Comparison of ENCODE assay signal across 21 mouse cellular contexts in genomic region chr3:130052116-130052515, GRCm38 (mm10). TPM values are rescaled to one million over a fixed set of nuclear protein-coding genes. Genes with fewer than 3 reads are reported as not detected.
DNase-seq lines count a peak whose midpoint lies in the region; ATAC-seq and TF ChIP-seq lines count a peak whose summit lies in the region.
"Had no signal": no experiment of that assay in that cellular context is flagged by ENCODE, and none has a peak within 500 bp of the region (broad histone marks: within the 10 kb centered on the region; RNA-seq: fewer than 3 reads in every experiment).

No protein-coding gene starts in this region.

- H3K4me1 ChIP-seq in heart, embryonic 10.5 days = peaks cover 43% of the 10 kb centered on the region
- H3K4me1 ChIP-seq in hindbrain, embryonic 14.5 days (replicated peaks; ENCODE audit: control insufficient read depth, insufficient read depth, low read length) = 0 out of 2 replicates have a peak, but pooled peaks cover 6% of the 10 kb centered on the region
- 0 out of 2 replicates have a peak, but pooled peaks cover 4% of the 10 kb centered on the region for H3K4me1 ChIP-seq in hindbrain, postnatal 0 days (ENCODE audit: insufficient read depth, low read length)
- H3K4me1 ChIP-seq in lung, embryonic 16.5 days (replicated peaks; ENCODE audit: control insufficient read depth, insufficient read depth, low read length) = peaks cover 35% of the 10 kb centered on the region
- peaks cover 26% of the 10 kb centered on the region for H3K4me1 ChIP-seq in embryonic facial prominence, embryonic 14.5 days (ENCODE audit: control insufficient read depth, insufficient read depth, low read length)

- no peak overlapping the region for H3K4me2 ChIP-seq in hindbrain, embryonic 14.5 days (replicated peaks)
- H3K4me2 ChIP-seq in hindbrain, postnatal 0 days (ENCODE audit: low read depth, low read length) = no peak overlapping the region
- no peak overlapping the region for H3K4me2 ChIP-seq in lung, embryonic 16.5 days (ENCODE audit: low read depth, low read length)
- H3K4me2 ChIP-seq in embryonic facial prominence, embryonic 14.5 days (ENCODE audit: low read depth, low read length) = no peak overlapping the region
- H3K4me2 ChIP-seq: embryonic facial prominence, embryonic 13.5 days; midbrain, embryonic 12.5 days; neural tube, embryonic 12.5 days had no signal

- peaks cover 11% of the 10 kb centered on the region; the same call in 1 of the 2 replicates for H3K36me3 ChIP-seq in heart, embryonic 10.5 days
- peaks cover 9% of the 10 kb centered on the region; the same call in 1 of the 2 replicates for H3K36me3 ChIP-seq in hindbrain, embryonic 14.5 days (replicated peaks; ENCODE audit: control insufficient read depth, insufficient read depth)
- no peaks in the 10 kb centered on the region for H3K36me3 ChIP-seq in hindbrain, postnatal 0 days (ENCODE audit: insufficient read depth, low read length)
- no peaks in the 10 kb centered on the region for H3K36me3 ChIP-seq in lung, embryonic 16.5 days (ENCODE audit: control insufficient read depth, insufficient read depth, low read length)
- H3K36me3 ChIP-seq in embryonic facial prominence, embryonic 14.5 days (ENCODE audit: control insufficient read depth, insufficient read depth, low read length) = peaks cover 7% of the 10 kb centered on the region; the same call in 1 of the 2 replicates
- H3K36me3 ChIP-seq: neural tube, embryonic 12.5 days had no signal

- TF ChIP-seq CTCF in hindbrain, postnatal 0 days (IDR thresholded peaks at IDR 0.05; ENCODE audit: low read depth) = no peak

- 0 out of 2 replicates have a peak, but pooled peaks have one; percentile 31 for ATAC-seq in hindbrain, embryonic 14.5 days (ENCODE audit: low FRiP score)
- ATAC-seq in hindbrain, postnatal 0 days = no peak
- 0 out of 2 replicates have a peak, but pooled peaks have one; percentile 10 for ATAC-seq in lung, embryonic 16.5 days (ENCODE audit: low read depth)
- 0 out of 2 replicates have a peak, but pooled peaks have one; percentile 18 for ATAC-seq in embryonic facial prominence, embryonic 14.5 days (ENCODE audit: low read depth)
- ATAC-seq: forebrain, postnatal 0 days; liver, postnatal 0 days had no signal

- 84% methylated on average over 8 of the region's 8 CpGs for WGBS in heart, embryonic 10.5 days
- WGBS in hindbrain, embryonic 14.5 days = 84% methylated on average over 8 of the region's 8 CpGs
- 77% methylated on average over 8 of the region's 8 CpGs for WGBS in hindbrain, postnatal 0 days
- WGBS in lung, embryonic 16.5 days = 62% methylated on average over 8 of the region's 8 CpGs
- WGBS in embryonic facial prominence, embryonic 14.5 days = 77% methylated on average over 8 of the region's 8 CpGs

- DNase-seq in heart, embryonic 10.5 days (ENCODE audit: low spot score) = peak; percentile 36
- no peak for DNase-seq in heart, adult 8-10 months (ENCODE audit: low spot score)
- DNase-seq in hindbrain, embryonic 14.5 days (ENCODE audit: low spot score) = no peak
- DNase-seq in hindbrain, postnatal 0 days (ENCODE audit: low spot score) = no peak
- DNase-seq in lung, postnatal 4 days = no peak
- DNase-seq in embryonic facial prominence, embryonic 14.5 days (ENCODE audit: low spot score) = no peak
- DNase-seq: adrenal gland, adult 2 months; cerebellum, adult 9-10 months; forebrain, postnatal 0 days; gastrocnemius, postnatal 36 days; kidney, adult 9 months; liver, postnatal 0 days; right cerebral cortex, adult 18-20 months had no signal

- no peaks in the 10 kb centered on the region for H3K27me3 ChIP-seq in heart, embryonic 10.5 days (ENCODE audit: insufficient read depth, poor library complexity, severe bottlenecking)
- no peaks in the 10 kb centered on the region for H3K27me3 ChIP-seq in hindbrain, embryonic 14.5 days (ENCODE audit: control insufficient read depth, insufficient read depth, low read length)
- no peaks in the 10 kb centered on the region for H3K27me3 ChIP-seq in hindbrain, postnatal 0 days (ENCODE audit: insufficient read depth, low read length)
- no peaks in the 10 kb centered on the region for H3K27me3 ChIP-seq in lung, embryonic 16.5 days (ENCODE audit: control insufficient read depth, insufficient read depth, low read depth, low read length)
- H3K27me3 ChIP-seq in embryonic facial prominence, embryonic 14.5 days (replicated peaks; ENCODE audit: control insufficient read depth, insufficient read depth, low read length) = no peaks in the 10 kb centered on the region
- H3K27me3 ChIP-seq: CH12.LX; embryonic facial prominence, embryonic 13.5 days; midbrain, embryonic 12.5 days; neural tube, embryonic 12.5 days had no signal

- no peak overlapping the region for H3K4me3 ChIP-seq in heart, embryonic 10.5 days
- H3K4me3 ChIP-seq in hindbrain, embryonic 14.5 days (replicated peaks; ENCODE audit: low read length) = no peak overlapping the region
- H3K4me3 ChIP-seq in hindbrain, postnatal 0 days (ENCODE audit: low read length) = no peak overlapping the region
- H3K4me3 ChIP-seq in lung, embryonic 16.5 days (ENCODE audit: low read length) = no peak overlapping the region
- no peak overlapping the region for H3K4me3 ChIP-seq in embryonic facial prominence, embryonic 14.5 days (ENCODE audit: low read depth, low read length)
- H3K4me3 ChIP-seq: embryonic facial prominence, embryonic 13.5 days; hindbrain, embryonic 10.5 days; layer of hippocampus, adult 2 months; midbrain, embryonic 12.5 days; neural tube, embryonic 12.5 days had no signal

- H3K9ac ChIP-seq in hindbrain, embryonic 14.5 days = no peak overlapping the region
- H3K9ac ChIP-seq in hindbrain, postnatal 0 days (replicated peaks; ENCODE audit: low read length) = no peak overlapping the region
- H3K9ac ChIP-seq in lung, embryonic 16.5 days (ENCODE audit: low read length) = no peak overlapping the region
- H3K9ac ChIP-seq in embryonic facial prominence, embryonic 14.5 days (ENCODE audit: low read depth, low read length) = no peak overlapping the region
- H3K9ac ChIP-seq: embryonic facial prominence, embryonic 13.5 days; forebrain, postnatal 0 days; liver, postnatal 0 days; midbrain, embryonic 12.5 days; neural tube, embryonic 12.5 days had no signal

- no peak overlapping the region for H3K27ac ChIP-seq in heart, embryonic 10.5 days
- no peak overlapping the region for H3K27ac ChIP-seq in hindbrain, embryonic 14.5 days
- H3K27ac ChIP-seq in hindbrain, postnatal 0 days = no peak overlapping the region
- no peak overlapping the region for H3K27ac ChIP-seq in lung, embryonic 16.5 days (ENCODE audit: low read length)
- no peak overlapping the region for H3K27ac ChIP-seq in embryonic facial prominence, embryonic 14.5 days (replicated peaks; ENCODE audit: low read depth, low read length)
- H3K27ac ChIP-seq: embryonic facial prominence, embryonic 13.5 days; hindbrain, embryonic 10.5 days; layer of hippocampus, adult 2 months; midbrain, embryonic 12.5 days; neural tube, embryonic 12.5 days; stomach, postnatal 0 days had no signal

- H3K9me3 ChIP-seq in heart, embryonic 10.5 days = no peaks in the 10 kb centered on the region
- H3K9me3 ChIP-seq in hindbrain, embryonic 14.5 days (ENCODE audit: control insufficient read depth, low read length) = no peaks in the 10 kb centered on the region
- no peaks in the 10 kb centered on the region for H3K9me3 ChIP-seq in hindbrain, postnatal 0 days (ENCODE audit: low read length)
- H3K9me3 ChIP-seq in lung, embryonic 16.5 days (ENCODE audit: control insufficient read depth, low read length) = no peaks in the 10 kb centered on the region
- no peaks in the 10 kb centered on the region for H3K9me3 ChIP-seq in embryonic facial prominence, embryonic 14.5 days (ENCODE audit: control insufficient read depth, low read length)
- H3K9me3 ChIP-seq: embryonic facial prominence, embryonic 13.5 days; hindbrain, embryonic 10.5 days; midbrain, embryonic 12.5 days; neural tube, embryonic 12.5 days had no signal

RNA-seq across cellular contexts. Expression of gene Sec24b, which starts 9.2 kb away (rescaled TPM):
- 33.6 and 34.9 TPM in 2 replicates for polyA plus RNA-seq in heart, embryonic 10.5 days (2016; fragmentation: Nextera tagmentation; extraction: Ambion mirVana)
- 10 to 100 TPM; 25.0 to 32.3 (median 27.4) TPM for total RNA-seq in heart, adult 8-10 months (2022)
- polyA plus RNA-seq in hindbrain, embryonic 14.5 days (2014; fragmentation: Nextera tagmentation; extraction: Ambion mirVana) = 35.0 and 38.5 TPM in 2 replicates
- 34.8 and 39.7 TPM in 2 replicates for total RNA-seq in hindbrain, postnatal 0 days (2014; rRNA removed)
- 22.1 and 34.0 TPM in 2 replicates for polyA plus RNA-seq in hindbrain, postnatal 0 days (2015; fragmentation: Nextera tagmentation; extraction: Ambion mirVana)
- 31.1 and 35.6 TPM in 2 replicates for polyA plus RNA-seq in lung, embryonic 16.5 days (2015; fragmentation: Nextera tagmentation; extraction: Ambion mirVana)
- 32.9 and 33.5 TPM in 2 replicates for polyA plus RNA-seq in embryonic facial prominence, embryonic 14.5 days (2014; fragmentation: Nextera tagmentation; extraction: Ambion mirVana)
